Mouse (Mus musculus): ENCODE data around the gene Frmpd2. TPM values are rescaled to one million over a fixed set of nuclear protein-coding genes. Genes with fewer than 3 reads are reported as not detected.

The Frmpd2 gene
- total and polyA plus RNA-seq, 2 experiments from 2014 or later = 0.29 to 1.6 TPM

GRCm38 (mm10) chr14:33503311-33503710 lies 31.8 kb downstream of the Frmpd2 start:
- Histone ChIP-seq H3K4me2 (ENCODE audit: low read depth) (no peak overlapping the region), H3K9ac (no peak overlapping the region), H3K4me3 (ENCODE audit: low read depth, low read length) (no peak overlapping the region), H3K36me3 (ENCODE audit: insufficient read depth) (no peaks in the 10 kb centered on the region), H3K27me3 (ENCODE audit: insufficient read depth, low read length) (no peaks in the 10 kb centered on the region), H3K9me3 (ENCODE audit: low read length) (no peaks in the 10 kb centered on the region), H3K4me1 (ENCODE audit: insufficient read depth) (no peaks in the 10 kb centered on the region), H3K27ac (ENCODE audit: low read depth, low read length) (no peak overlapping the region)
- no peak for TF ChIP-seq CTCF (IDR thresholded peaks at IDR 0.05; ENCODE audit: low read depth)
- DNase-seq (no peak), ATAC-seq (no peak)
- WGBS = 81% methylated on average over 9 of the region's 9 CpGs

GRCm38 (mm10) chr14:33506696-33507095 lies 35.2 kb downstream of the Frmpd2 start:
- H3K4me1 ChIP-seq (ENCODE audit: insufficient read depth) = no peaks in the 10 kb centered on the region
- no peak overlapping the region for H3K4me2 ChIP-seq (ENCODE audit: low read depth)
- no peak overlapping the region for H3K27ac ChIP-seq (ENCODE audit: low read depth, low read length)
- no peaks in the 10 kb centered on the region for H3K9me3 ChIP-seq (ENCODE audit: low read length)
- H3K27me3 ChIP-seq (ENCODE audit: insufficient read depth, low read length) = no peaks in the 10 kb centered on the region
- no peak for TF ChIP-seq CTCF (IDR thresholded peaks at IDR 0.05; ENCODE audit: low read depth)
- no peak overlapping the region for H3K4me3 ChIP-seq (ENCODE audit: low read depth, low read length)
- ATAC-seq (no peak), DNase-seq (no peak)
- H3K36me3 ChIP-seq (ENCODE audit: insufficient read depth) = no peaks in the 10 kb centered on the region
- H3K9ac ChIP-seq = no peak overlapping the region
- 58% methylated on average over 4 of the region's 4 CpGs for WGBS

- H3K4me2 ChIP-seq (ENCODE audit: low read depth) = no peak overlapping the region
- no peak overlapping the region for H3K4me3 ChIP-seq (ENCODE audit: low read depth, low read length)
- H3K9me3 ChIP-seq (ENCODE audit: low read length) = no peaks in the 10 kb centered on the region
- WGBS = 88% methylated on average over 1 of the region's 1 CpGs
- no peaks in the 10 kb centered on the region for H3K36me3 ChIP-seq (ENCODE audit: insufficient read depth)
- no peak for DNase-seq
- no peaks in the 10 kb centered on the region for H3K27me3 ChIP-seq (ENCODE audit: insufficient read depth, low read length)
- H3K4me1 ChIP-seq (ENCODE audit: insufficient read depth) = no peaks in the 10 kb centered on the region
- no peak for TF ChIP-seq CTCF (IDR thresholded peaks at IDR 0.05; ENCODE audit: low read depth)
- no peak overlapping the region for H3K27ac ChIP-seq (ENCODE audit: low read depth, low read length)
- H3K9ac ChIP-seq = no peak overlapping the region
- ATAC-seq = no peak
Measured at GRCm38 (mm10) chr14:33508660-33509059, 37.2 kb downstream of the Frmpd2 start.

- WGBS = 29% methylated on average over 5 of the region's 5 CpGs
- peak overlapping the region; percentile 9; the same call in 1 of the 2 replicates for H3K27ac ChIP-seq (ENCODE audit: low read depth, low read length)
Measured at GRCm38 (mm10) chr14:33513877-33514276, 42.4 kb downstream of the Frmpd2 start.

GRCm38 (mm10) chr14:33514756-33515285 lies 43.3 kb downstream of the Frmpd2 start:
- DNase-seq = no peak
- WGBS = 44% methylated on average over 6 of the region's 6 CpGs
- ATAC-seq = no peak

More at GRCm38 (mm10) chr14:33513877-33514276, 42.4 kb downstream of the Frmpd2 start:
- H3K4me1 ChIP-seq (ENCODE audit: insufficient read depth) = no peaks in the 10 kb centered on the region; the same call in 1 of the 2 replicates
- H3K9ac ChIP-seq = no peak overlapping the region
- H3K4me3 ChIP-seq (ENCODE audit: low read depth, low read length) = no peak overlapping the region
- H3K27me3 ChIP-seq (ENCODE audit: insufficient read depth, low read length) = no peaks in the 10 kb centered on the region
- H3K4me2 ChIP-seq (ENCODE audit: low read depth) = no peak overlapping the region
- no peaks in the 10 kb centered on the region for H3K36me3 ChIP-seq (ENCODE audit: insufficient read depth)
- no peak for TF ChIP-seq CTCF (IDR thresholded peaks at IDR 0.05; ENCODE audit: low read depth)
- H3K9me3 ChIP-seq (ENCODE audit: low read length) = no peaks in the 10 kb centered on the region
- peak; percentile 93 for ATAC-seq
- no peak for DNase-seq

GRCm38 (mm10) chr14:33521538-33521937 lies 50.0 kb downstream of the Frmpd2 start:
- Histone ChIP-seq H3K9me3 (ENCODE audit: low read length) (no peaks in the 10 kb centered on the region), H3K27ac (ENCODE audit: low read depth, low read length) (no peak overlapping the region), H3K27me3 (ENCODE audit: insufficient read depth, low read length) (no peaks in the 10 kb centered on the region), H3K9ac (no peak overlapping the region), H3K36me3 (ENCODE audit: insufficient read depth) (no peaks in the 10 kb centered on the region), H3K4me1 (ENCODE audit: insufficient read depth) (no peaks in the 10 kb centered on the region), H3K4me3 (ENCODE audit: low read depth, low read length) (no peak overlapping the region), H3K4me2 (ENCODE audit: low read depth) (no peak overlapping the region)
- DNase-seq (no peak), ATAC-seq (0 out of 2 replicates have a peak, but pooled peaks have one; percentile 16)
- no peak for TF ChIP-seq CTCF (IDR thresholded peaks at IDR 0.05; ENCODE audit: low read depth)
- WGBS = 25% methylated on average over 3 of the region's 3 CpGs

More at GRCm38 (mm10) chr14:33514756-33515285, 43.3 kb downstream of the Frmpd2 start:
- Histone ChIP-seq H3K36me3 (ENCODE audit: insufficient read depth) (no peaks in the 10 kb centered on the region), H3K4me3 (ENCODE audit: low read depth, low read length) (no peak overlapping the region), H3K27me3 (ENCODE audit: insufficient read depth, low read length) (no peaks in the 10 kb centered on the region), H3K9ac (no peak overlapping the region), H3K4me2 (ENCODE audit: low read depth) (no peak overlapping the region), H3K4me1 (ENCODE audit: insufficient read depth) (no peaks in the 10 kb centered on the region; the same call in 1 of the 2 replicates), H3K27ac (ENCODE audit: low read depth, low read length) (0 out of 2 replicates have a peak overlapping the region, but pooled peaks have one; percentile 9), H3K9me3 (ENCODE audit: low read length) (no peaks in the 10 kb centered on the region)
- TF ChIP-seq CTCF (IDR thresholded peaks at IDR 0.05; ENCODE audit: low read depth) = no peak

- H3K9ac ChIP-seq = no peak overlapping the region
- H3K4me3 ChIP-seq (ENCODE audit: low read depth, low read length) = 0 out of 2 replicates have a peak overlapping the region, but pooled peaks have one; percentile 8
- H3K27me3 ChIP-seq (ENCODE audit: insufficient read depth, low read length) = no peaks in the 10 kb centered on the region
- TF ChIP-seq CTCF (IDR thresholded peaks at IDR 0.05; ENCODE audit: low read depth) = no peak
- 33% methylated on average over 12 of the region's 12 CpGs for WGBS
- H3K9me3 ChIP-seq (ENCODE audit: low read length) = no peaks in the 10 kb centered on the region
- H3K4me2 ChIP-seq (ENCODE audit: low read depth) = peak overlapping the region; percentile 37
- no peaks in the 10 kb centered on the region for H3K36me3 ChIP-seq (ENCODE audit: insufficient read depth)
- DNase-seq = peak; percentile 85
- no peaks in the 10 kb centered on the region for H3K4me1 ChIP-seq (ENCODE audit: insufficient read depth)
- peak; percentile 94 for ATAC-seq
- H3K27ac ChIP-seq (ENCODE audit: low read depth, low read length) = peak overlapping the region; percentile 57
Measured at GRCm38 (mm10) chr14:33525272-33525983, 53.9 kb downstream of the Frmpd2 start.
